Mouse (Mus musculus) bone marrow macrophage, adult 2 months (primary cell): ENCODE measurements around the gene Meltf.

Experiments used
- CTCF ChIP-seq: IDR thresholded peaks from 2 replicates; pipeline ENCODE4 v1.5.1; 2012; ENCODE audit warnings: low read depth, mild to moderate bottlenecking, low read length, moderate library complexity
- POLR2A ChIP-seq: IDR thresholded peaks from 2 replicates; pipeline ENCODE4 v1.6.1; 2012; ENCODE audit warnings: mild to moderate bottlenecking, low read depth, low read length, borderline replicate concordance

GRCm38 (mm10) chr16:31863920-31864319, 14.7 kb upstream of the Meltf start:
- TF ChIP-seq CTCF (no peak), POLR2A (no peak)
